Comparison of ENCODE assay signal across 9 mouse cellular contexts in the genomic region with DNA sequence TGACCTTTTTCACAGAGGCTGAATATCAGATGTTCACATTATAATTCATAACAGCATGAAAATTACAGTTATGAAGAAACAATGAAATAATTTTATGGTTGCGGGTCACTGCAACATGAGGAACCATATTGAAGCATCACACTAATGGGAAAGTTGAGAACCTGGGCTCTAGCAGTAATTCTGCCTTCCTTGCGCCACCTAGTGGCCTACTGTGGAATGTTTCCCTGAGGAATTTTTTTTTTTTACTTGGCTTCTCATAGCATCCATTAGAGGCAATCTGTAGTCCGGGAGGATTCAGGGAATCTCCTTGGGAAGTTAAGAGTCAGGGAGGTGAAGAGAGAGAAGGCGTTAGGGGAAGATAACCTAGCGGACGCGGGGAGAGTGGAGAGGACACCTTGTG. TPM values are rescaled to one million over a fixed set of nuclear protein-coding genes. Genes with fewer than 3 reads are reported as not detected.
DNase-seq lines count a peak whose midpoint lies in the region; ATAC-seq and TF ChIP-seq lines count a peak whose summit lies in the region.
"Had no signal": no experiment of that assay in that cellular context is flagged by ENCODE, and none has a peak within 500 bp of the region (broad histone marks: within the 10 kb centered on the region; RNA-seq: fewer than 3 reads in every experiment).

No protein-coding gene starts in this region.

- H3K27me3 ChIP-seq in hindbrain, embryonic 14.5 days (ENCODE audit: control insufficient read depth, insufficient read depth, low read length), result no peaks in the 10 kb centered on the region
- H3K27me3 ChIP-seq in hindbrain, embryonic 16.5 days (replicated peaks; ENCODE audit: control insufficient read depth, insufficient read depth, low read length), result no peaks in the 10 kb centered on the region
- H3K27me3 ChIP-seq in testis, adult 2 months (ENCODE audit: control insufficient read depth, insufficient read depth, low read length), result no peaks in the 10 kb centered on the region

- H3K4me1 ChIP-seq in hindbrain, embryonic 14.5 days (replicated peaks; ENCODE audit: control insufficient read depth, insufficient read depth, low read length), result peaks cover 4% of the 10 kb centered on the region; the same call in 1 of the 2 replicates
- H3K4me1 ChIP-seq in hindbrain, embryonic 16.5 days (ENCODE audit: control insufficient read depth, insufficient read depth, low read depth, low read length), result peaks cover 6% of the 10 kb centered on the region
- no peaks in the 10 kb centered on the region; the same call in 1 of the 2 replicates for H3K4me1 ChIP-seq in testis, adult 2 months (ENCODE audit: control insufficient read depth, insufficient read depth, low read length)

- no peak overlapping the region for H3K4me2 ChIP-seq in hindbrain, embryonic 14.5 days (replicated peaks)
- no peak overlapping the region for H3K4me2 ChIP-seq in hindbrain, embryonic 16.5 days (ENCODE audit: low read length)
- H3K4me2 ChIP-seq: neural tube, embryonic 13.5 days had no signal

- no peak for ATAC-seq in hindbrain, embryonic 14.5 days (ENCODE audit: low FRiP score)
- ATAC-seq in hindbrain, embryonic 16.5 days, result no peak

- TF ChIP-seq POLR2A in testis, adult 2 months (IDR thresholded peaks at IDR 0.05; ENCODE audit: control insufficient read depth, low read depth, low read length), result no peak

- no peaks in the 10 kb centered on the region for H3K9me3 ChIP-seq in hindbrain, embryonic 14.5 days (ENCODE audit: control insufficient read depth, low read length)
- no peaks in the 10 kb centered on the region for H3K9me3 ChIP-seq in hindbrain, embryonic 16.5 days (ENCODE audit: control insufficient read depth, low read length)
- H3K9me3 ChIP-seq: neural tube, embryonic 13.5 days had no signal

- peak; percentile 40; the same call in 1 of the 2 replicates for TF ChIP-seq CTCF in testis, adult 2 months (IDR thresholded peaks at IDR 0.05; ENCODE audit: control insufficient read depth, insufficient read depth, insufficient replicate concordance, low read depth, low read length)

- no peak overlapping the region for H3K9ac ChIP-seq in hindbrain, embryonic 14.5 days
- no peak overlapping the region for H3K9ac ChIP-seq in hindbrain, embryonic 16.5 days (ENCODE audit: low read depth, low read length)
- H3K9ac ChIP-seq: neural tube, embryonic 13.5 days had no signal

- DNase-seq in hindbrain, embryonic 14.5 days (ENCODE audit: low spot score), result peak; percentile 94
- DNase-seq in ES-CJ7 (ENCODE audit: low read depth, low spot score), result peak; percentile 72
- DNase-seq in c-Kit-positive CD71-positive TER-119-positive erythroid progenitor cells, embryonic 14.5 days (ENCODE audit: low spot score), result peak; percentile 66
- DNase-seq in frontal cortex, postnatal 10 days (ENCODE audit: low spot score in 2 of 2), result peak; percentile 34 to 64
- peak; percentile 23 for DNase-seq in layer of hippocampus, adult 9-11 months
- DNase-seq in mesoderm, embryonic 11.5 days (ENCODE audit: low read depth, low spot score), result peak; percentile 84

- no peaks in the 10 kb centered on the region for H3K36me3 ChIP-seq in hindbrain, embryonic 14.5 days (replicated peaks; ENCODE audit: control insufficient read depth, insufficient read depth)
- H3K36me3 ChIP-seq in hindbrain, embryonic 16.5 days (ENCODE audit: control insufficient read depth, insufficient read depth, low read length), result no peaks in the 10 kb centered on the region
- no peaks in the 10 kb centered on the region for H3K36me3 ChIP-seq in testis, adult 2 months (ENCODE audit: control insufficient read depth, insufficient read depth, low read length)
- H3K36me3 ChIP-seq: neural tube, embryonic 13.5 days had no signal

- 14% methylated on average over 7 of the region's 7 CpGs for WGBS in hindbrain, embryonic 14.5 days
- WGBS in hindbrain, embryonic 16.5 days, result 12% methylated on average over 7 of the region's 7 CpGs

- no peak overlapping the region for H3K4me3 ChIP-seq in hindbrain, embryonic 14.5 days (replicated peaks; ENCODE audit: low read length)
- H3K4me3 ChIP-seq in hindbrain, embryonic 16.5 days (ENCODE audit: low read length), result no peak overlapping the region
- H3K4me3 ChIP-seq in testis, adult 2 months (ENCODE audit: control insufficient read depth, low read depth, low read length), result no peak overlapping the region
- H3K4me3 ChIP-seq: neural tube, embryonic 13.5 days had no signal

- no peak overlapping the region for H3K27ac ChIP-seq in hindbrain, embryonic 14.5 days
- no peak overlapping the region for H3K27ac ChIP-seq in hindbrain, embryonic 16.5 days (ENCODE audit: low read depth, low read length)
- no peak overlapping the region for H3K27ac ChIP-seq in testis, adult 2 months (ENCODE audit: control insufficient read depth, insufficient read depth, low read depth, low read length)
- H3K27ac ChIP-seq: neural tube, embryonic 13.5 days had no signal

RNA-seq across cellular contexts. Expression of a gene that starts 2.5 kb away (rescaled TPM):
- 0.25 and 0.39 TPM in 2 replicates for polyA plus RNA-seq in hindbrain, embryonic 14.5 days (2014; fragmentation: Nextera tagmentation; extraction: Ambion mirVana)
- 0.44 and 0.93 TPM in 2 replicates for polyA plus RNA-seq in hindbrain, embryonic 16.5 days (2015; fragmentation: Nextera tagmentation; extraction: Ambion mirVana)
- polyA plus RNA-seq in testis, adult 2 months (2012; rRNA removed), result 0.34 and 0.42 TPM in 2 replicates
- polyA plus RNA-seq: neural tube, embryonic 13.5 days had no signal

RNA-seq across cellular contexts. Expression of a gene that starts 13.0 kb away (rescaled TPM):
- not detected in 2 replicates for polyA plus RNA-seq in hindbrain, embryonic 14.5 days (2014; fragmentation: Nextera tagmentation; extraction: Ambion mirVana)
- polyA plus RNA-seq in hindbrain, embryonic 16.5 days (2015; fragmentation: Nextera tagmentation; extraction: Ambion mirVana), result not detected in 2 replicates
- 0.24 and 0.70 TPM in 2 replicates for polyA plus RNA-seq in testis, adult 2 months (2012; rRNA removed)
- polyA plus RNA-seq: neural tube, embryonic 13.5 days had no signal

RNA-seq across cellular contexts. Expression of a gene that starts 35.5 kb away (rescaled TPM):
- not detected in 2 replicates for polyA plus RNA-seq in hindbrain, embryonic 14.5 days (2014; fragmentation: Nextera tagmentation; extraction: Ambion mirVana)
- not detected in 2 replicates for polyA plus RNA-seq in hindbrain, embryonic 16.5 days (2015; fragmentation: Nextera tagmentation; extraction: Ambion mirVana)
- polyA plus RNA-seq in testis, adult 2 months (2012; rRNA removed), result 0.08 and 0.19 TPM in 2 replicates
- polyA plus RNA-seq: neural tube, embryonic 13.5 days had no signal

RNA-seq across cellular contexts. Expression of a gene that starts 42.6 kb away (rescaled TPM):
- not detected in 2 replicates for polyA plus RNA-seq in hindbrain, embryonic 14.5 days (2014; fragmentation: Nextera tagmentation; extraction: Ambion mirVana)
- not detected in 2 replicates for polyA plus RNA-seq in hindbrain, embryonic 16.5 days (2015; fragmentation: Nextera tagmentation; extraction: Ambion mirVana)
- polyA plus RNA-seq in testis, adult 2 months (2012; rRNA removed), result not detected in 2 replicates
- polyA plus RNA-seq: neural tube, embryonic 13.5 days had no signal

RNA-seq across cellular contexts. Expression of a gene that starts 50.6 kb away (rescaled TPM):
- polyA plus RNA-seq in hindbrain, embryonic 14.5 days (2014; fragmentation: Nextera tagmentation; extraction: Ambion mirVana), result 4.7 and 5.5 TPM in 2 replicates
- polyA plus RNA-seq in hindbrain, embryonic 16.5 days (2015; fragmentation: Nextera tagmentation; extraction: Ambion mirVana), result 4.4 and 5.3 TPM in 2 replicates
- 0.55 and 0.62 TPM in 2 replicates for polyA plus RNA-seq in testis, adult 2 months (2012; rRNA removed)

Comparison
In these comparisons a context has a peak if more than half of its experiments do, and no peak if none do; other contexts are left out.
1. DNase-seq: peak in every context shown above with its lines; median percentile 94 in hindbrain, embryonic 14.5 days; 84 in mesoderm, embryonic 11.5 days; 72 in ES-CJ7; 66 in c-Kit-positive CD71-positive TER-119-positive erythroid progenitor cells, embryonic 14.5 days; 49 in frontal cortex, postnatal 10 days; 23 in layer of hippocampus, adult 9-11 months.